Mouse (Mus musculus) left cerebral cortex, postnatal 25 days (tissue): Measurements from ENCODE around the gene Jund. TPM values are rescaled to one million over a fixed set of nuclear protein-coding genes. Genes with fewer than 3 reads are reported as not detected.

Source experiments
- DNase-seq, 2 experiments: peaks; one replicate each; pipeline ENCODE4 v3.0.0; 2022; ENCODE audit warnings: low spot score in 2 of 2, mixed read lengths in 1 of 2
- intact Hi-C: fragments of 180-260 bp; cut with DNase I; formaldehyde crosslinking; loops from one replicate; pipeline ENCODE4 v1.15.1; 2025
- total RNA-seq, 2 experiments: library from RNA; stranded (reverse); gene quantifications; 2 replicates each; pipeline ENCODE4 v1.2.3; 2021

The Jund gene
- 100 to 1,000 TPM; 209 to 225 TPM for total RNA-seq

GRCm38 (mm10) chr8:70698310-70699109 is at the start of gene Jund:
Gene Jund (plus strand): TSS chr8:70698949.
- intact Hi-C loops: loop anchor here (1.0 to 2.0 kb wide), 2 partner anchors 56 to 88 kb away; partner anchors contain the start of gene Rab3a

GRCm38 (mm10) chr8:70649324-70649723 is 49.4 kb upstream of the Jund start:
- intact Hi-C loops: no loop called here
- no peak for DNase-seq

More at GRCm38 (mm10) chr8:70698310-70699109, at the start of gene Jund:
- DNase-seq: peak; percentile 99

- intact Hi-C loops: no loop called here
- DNase-seq: no peak
Measured at GRCm38 (mm10) chr8:70650351-70650750, 48.4 kb upstream of the Jund start.

- no peak for DNase-seq
- intact Hi-C loops: no loop called here
Measured at GRCm38 (mm10) chr8:70653226-70653625, 45.5 kb upstream of the Jund start.

- intact Hi-C loops: no loop called here
- DNase-seq: no peak
Measured at GRCm38 (mm10) chr8:70654121-70654520, 44.6 kb upstream of the Jund start.

- no peak for DNase-seq
- intact Hi-C loops: no loop called here
Measured at GRCm38 (mm10) chr8:70655469-70655868, 43.3 kb upstream of the Jund start.

GRCm38 (mm10) chr8:70656193-70656790 is 42.5 kb upstream of the Jund start:
- DNase-seq: no peak
- intact Hi-C loops: no loop called here

- intact Hi-C loops: no loop called here
- DNase-seq: no peak
Measured at GRCm38 (mm10) chr8:70657214-70657613, 41.5 kb upstream of the Jund start.

GRCm38 (mm10) chr8:70657739-70658138 is 41.0 kb upstream of the Jund start:
- DNase-seq: no peak
- intact Hi-C loops: no loop called here

- intact Hi-C loops: no loop called here
Measured at GRCm38 (mm10) chr8:70658897-70659603, 39.7 kb upstream of the Jund start.

GRCm38 (mm10) chr8:70659604-70660272 is 39.0 kb upstream of the Jund start:
- intact Hi-C loops: loop anchor here (10.0 kb wide), 1 partner anchor 45 kb away; the partner anchor contains the start of gene Lrrc25

More at GRCm38 (mm10) chr8:70658897-70659603, 39.7 kb upstream of the Jund start:
- no peak for DNase-seq

GRCm38 (mm10) chr8:70660273-70660725 is 38.5 kb upstream of the Jund start, which contains the start of gene Pgpep1:
Gene Pgpep1 (minus strand): TSS chr8:70660388.
- DNase-seq: no peak

More at GRCm38 (mm10) chr8:70659604-70660272, 39.0 kb upstream of the Jund start:
- peak; percentile 67 to 74 for DNase-seq

GRCm38 (mm10) chr8:70663691-70664090 is 35.1 kb upstream of the Jund start:
- DNase-seq: no peak
- intact Hi-C loops: loop anchor here (10.0 kb wide), 1 partner anchor 49 kb away; the partner anchor contains the start of gene Lrrc25

More at GRCm38 (mm10) chr8:70660273-70660725, 38.5 kb upstream of the Jund start, which contains the start of gene Pgpep1:
- intact Hi-C loops: loop anchor here (10.0 kb wide), 1 partner anchor 45 kb away; the partner anchor contains the start of gene Lrrc25

GRCm38 (mm10) chr8:70664631-70665030 is 34.1 kb upstream of the Jund start:
- intact Hi-C loops: loop anchor here (10.0 kb wide), 1 partner anchor 50 kb away; the partner anchor contains the start of gene Lrrc25
- no peak for DNase-seq

GRCm38 (mm10) chr8:70665599-70665998 is 33.1 kb upstream of the Jund start:
- intact Hi-C loops: loop anchor here (10.0 kb wide), 1 partner anchor 51 kb away; the partner anchor contains the start of gene Lrrc25
- no peak for DNase-seq

GRCm38 (mm10) chr8:70667071-70667470 is 31.7 kb upstream of the Jund start:
- DNase-seq: peak in 1 of 2 experiments; percentile 78
- intact Hi-C loops: loop anchor here (2.0 to 10.0 kb wide), 2 partner anchors 38 to 52 kb away; partner anchors contain the start of gene Lrrc25

- intact Hi-C loops: no loop called here
- DNase-seq: no peak
Measured at GRCm38 (mm10) chr8:70671615-70672324, 27.0 kb upstream of the Jund start.
